Mouse (Mus musculus) intestine, embryonic 15.5 days (tissue): ENCODE results near the gene Sgk1. TPM values are rescaled to one million over a fixed set of nuclear protein-coding genes. Genes with fewer than 3 reads are reported as not detected.

Experiments
- ATAC-seq: fragments of 200-750 bp; cut with Nextera tagmentation; 2 replicates; pipeline ENCODE4 v1.8.0; 2017; ENCODE audit warnings: moderate TSS enrichment, moderate library complexity
- H3K27ac ChIP-seq: fragments of 300-500 bp; sonication (generic); 2 replicates; pipeline ENCODE4 v1.5.1; 2015; ENCODE audit warnings: mild to moderate bottlenecking, inconsistent platforms
- H3K27me3 ChIP-seq: fragments of 300-500 bp; sonication (generic); replicated peaks from 2 replicates; pipeline ENCODE4 v1.6.1; 2015; ENCODE audit warnings: inconsistent platforms
- H3K36me3 ChIP-seq: fragments of 300-500 bp; sonication (generic); 2 replicates; pipeline ENCODE4 v1.6.1; 2015; ENCODE audit warnings: inconsistent platforms
- H3K4me1 ChIP-seq: fragments of 300-500 bp; sonication (generic); replicated peaks from 2 replicates; pipeline ENCODE4 v1.6.1; 2015; ENCODE audit warnings: inconsistent platforms
- H3K4me2 ChIP-seq: fragments of 300-500 bp; sonication (generic); replicated peaks from 2 replicates; pipeline ENCODE4 v1.6.1; 2015; ENCODE audit warnings: mild to moderate bottlenecking, inconsistent platforms
- H3K4me3 ChIP-seq: fragments of 300-500 bp; sonication (generic); replicated peaks from 2 replicates; pipeline ENCODE4 v1.5.1; 2015; ENCODE audit warnings: inconsistent platforms
- H3K9ac ChIP-seq: fragments of 300-500 bp; sonication (generic); 2 replicates; pipeline ENCODE4 v1.6.1; 2015; ENCODE audit warnings: inconsistent platforms
- H3K9me3 ChIP-seq: fragments of 300-500 bp; sonication (generic); 2 replicates; pipeline ENCODE4 v1.6.1; 2016; ENCODE audit warnings: inconsistent platforms
- WGBS: fragments of 180-500 bp; shearing (Covaris S2); methylation state at CpG from one replicate; pipeline ENCODE4 v1.1.7; 2015; 5-methylcytosine and 5-hydroxymethylcytosine counted together
- polyA plus RNA-seq: library from polyadenylated mRNA; unstranded; fragments of >200 nt; fragmentation: Nextera tagmentation; extraction: Ambion mirVana; gene quantifications from 2 replicates; pipeline ENCODE4 v1.2.1, GENCODE M21; 2015

The Sgk1 gene
- polyA plus RNA-seq, 1 experiment from 2014 or later, result 36.7 TPM

GRCm38 (mm10) chr10:21952520-21952919 is 70.5 kb downstream of the Sgk1 start:
- WGBS, result 92% methylated on average over 4 of the region's 4 CpGs
- no peaks in the 10 kb centered on the region for H3K4me1 ChIP-seq
- H3K4me3 ChIP-seq, result no peak overlapping the region
- H3K27me3 ChIP-seq, result no peaks in the 10 kb centered on the region
- no peak overlapping the region for H3K27ac ChIP-seq
- H3K9me3 ChIP-seq, result no peaks in the 10 kb centered on the region
- no peak for ATAC-seq
- no peak overlapping the region for H3K9ac ChIP-seq
- no peak overlapping the region for H3K4me2 ChIP-seq
- no peaks in the 10 kb centered on the region for H3K36me3 ChIP-seq

GRCm38 (mm10) chr10:21961111-21961510 is 79.1 kb downstream of the Sgk1 start:
- Histone ChIP-seq H3K4me2 (no peak overlapping the region), H3K4me1 (no peaks in the 10 kb centered on the region), H3K9ac (no peak overlapping the region), H3K4me3 (no peak overlapping the region), H3K36me3 (no peaks in the 10 kb centered on the region), H3K9me3 (no peaks in the 10 kb centered on the region), H3K27me3 (no peaks in the 10 kb centered on the region), H3K27ac (no peak overlapping the region)
- 53% methylated on average over 2 of the region's 2 CpGs for WGBS
- ATAC-seq, result peak; percentile 55; the same call in 1 of the 2 replicates

GRCm38 (mm10) chr10:21963005-21963404 is 81.0 kb downstream of the Sgk1 start:
- H3K9me3 ChIP-seq, result no peaks in the 10 kb centered on the region
- 28% methylated on average over 7 of the region's 7 CpGs for WGBS
- no peaks in the 10 kb centered on the region for H3K27me3 ChIP-seq
- ATAC-seq, result no peak
- H3K27ac ChIP-seq, result no peak overlapping the region
- H3K4me3 ChIP-seq, result no peak overlapping the region
- no peaks in the 10 kb centered on the region for H3K4me1 ChIP-seq
- H3K4me2 ChIP-seq, result no peak overlapping the region
- H3K36me3 ChIP-seq, result no peaks in the 10 kb centered on the region
- H3K9ac ChIP-seq, result no peak overlapping the region

GRCm38 (mm10) chr10:21973676-21974075 is 91.7 kb downstream of the Sgk1 start:
- Histone ChIP-seq H3K9me3 (no peaks in the 10 kb centered on the region), H3K27ac (no peak overlapping the region), H3K4me2 (no peak overlapping the region), H3K4me3 (no peak overlapping the region), H3K36me3 (no peaks in the 10 kb centered on the region), H3K4me1 (no peaks in the 10 kb centered on the region), H3K27me3 (no peaks in the 10 kb centered on the region), H3K9ac (no peak overlapping the region)
- ATAC-seq, result no peak
- WGBS, result 79% methylated on average over 11 of the region's 11 CpGs

GRCm38 (mm10) chr10:21974801-21975200 is 92.8 kb downstream of the Sgk1 start:
- no peak overlapping the region for H3K27ac ChIP-seq
- H3K4me3 ChIP-seq, result no peak overlapping the region
- no peaks in the 10 kb centered on the region for H3K27me3 ChIP-seq
- H3K4me1 ChIP-seq, result no peaks in the 10 kb centered on the region
- WGBS, result 79% methylated on average over 3 of the region's 3 CpGs
- H3K9ac ChIP-seq, result no peak overlapping the region
- no peaks in the 10 kb centered on the region for H3K9me3 ChIP-seq
- ATAC-seq, result no peak
- H3K4me2 ChIP-seq, result no peak overlapping the region
- no peaks in the 10 kb centered on the region for H3K36me3 ChIP-seq

- Histone ChIP-seq H3K27me3 (no peaks in the 10 kb centered on the region), H3K4me3 (no peak overlapping the region), H3K4me2 (no peak overlapping the region), H3K4me1 (no peaks in the 10 kb centered on the region), H3K9ac (no peak overlapping the region), H3K27ac (no peak overlapping the region), H3K9me3 (no peaks in the 10 kb centered on the region), H3K36me3 (no peaks in the 10 kb centered on the region)
- peak; percentile 45; the same call in 1 of the 2 replicates for ATAC-seq
- 57% methylated on average over 6 of the region's 6 CpGs for WGBS
Measured at GRCm38 (mm10) chr10:21975384-21975783, 93.4 kb downstream of the Sgk1 start.

GRCm38 (mm10) chr10:21976253-21976652 is 94.3 kb downstream of the Sgk1 start:
- H3K4me2 ChIP-seq, result no peak overlapping the region
- no peak overlapping the region for H3K4me3 ChIP-seq
- no peaks in the 10 kb centered on the region for H3K9me3 ChIP-seq
- H3K27ac ChIP-seq, result no peak overlapping the region
- no peak for ATAC-seq
- H3K4me1 ChIP-seq, result no peaks in the 10 kb centered on the region
- no peaks in the 10 kb centered on the region for H3K36me3 ChIP-seq
- H3K27me3 ChIP-seq, result no peaks in the 10 kb centered on the region
- H3K9ac ChIP-seq, result no peak overlapping the region
- WGBS, result 82% methylated on average over 5 of the region's 5 CpGs

GRCm38 (mm10) chr10:21978421-21978820 is 96.4 kb downstream of the Sgk1 start:
- Histone ChIP-seq H3K4me3 (no peak overlapping the region), H3K4me2 (no peak overlapping the region), H3K9ac (no peak overlapping the region), H3K36me3 (no peaks in the 10 kb centered on the region), H3K4me1 (no peaks in the 10 kb centered on the region), H3K27ac (no peak overlapping the region), H3K9me3 (no peaks in the 10 kb centered on the region), H3K27me3 (no peaks in the 10 kb centered on the region)
- 86% methylated on average over 9 of the region's 9 CpGs for WGBS
- no peak for ATAC-seq

- Histone ChIP-seq H3K9ac (no peak overlapping the region), H3K4me3 (no peak overlapping the region), H3K36me3 (no peaks in the 10 kb centered on the region), H3K4me1 (no peaks in the 10 kb centered on the region), H3K27me3 (no peaks in the 10 kb centered on the region), H3K4me2 (no peak overlapping the region), H3K9me3 (no peaks in the 10 kb centered on the region), H3K27ac (no peak overlapping the region)
- ATAC-seq, result no peak
- 94% methylated on average over 5 of the region's 5 CpGs for WGBS
Measured at GRCm38 (mm10) chr10:21979286-21979965, 97.4 kb downstream of the Sgk1 start.

- Histone ChIP-seq H3K9ac (no peak overlapping the region), H3K27ac (no peak overlapping the region), H3K36me3 (no peaks in the 10 kb centered on the region), H3K27me3 (no peaks in the 10 kb centered on the region), H3K4me1 (no peaks in the 10 kb centered on the region), H3K4me3 (no peak overlapping the region), H3K4me2 (no peak overlapping the region), H3K9me3 (no peaks in the 10 kb centered on the region)
- no peak for ATAC-seq
- 87% methylated on average over 6 of the region's 6 CpGs for WGBS
Measured at GRCm38 (mm10) chr10:21980780-21981435, 98.9 kb downstream of the Sgk1 start.

GRCm38 (mm10) chr10:21982303-21982702 is 100.3 kb downstream of the Sgk1 start:
- no peaks in the 10 kb centered on the region for H3K4me1 ChIP-seq
- no peak overlapping the region for H3K4me3 ChIP-seq
- no peak overlapping the region for H3K4me2 ChIP-seq
- 88% methylated on average over 2 of the region's 2 CpGs for WGBS
- no peak overlapping the region for H3K27ac ChIP-seq
- ATAC-seq, result no peak
- no peaks in the 10 kb centered on the region for H3K9me3 ChIP-seq
- H3K36me3 ChIP-seq, result no peaks in the 10 kb centered on the region
- H3K9ac ChIP-seq, result no peak overlapping the region
- H3K27me3 ChIP-seq, result no peaks in the 10 kb centered on the region

- 70% methylated on average over 5 of the region's 5 CpGs for WGBS
- Histone ChIP-seq H3K9ac (no peak overlapping the region), H3K27me3 (0 out of 2 replicates have a peak, but pooled peaks cover 4% of the 10 kb centered on the region), H3K4me3 (no peak overlapping the region), H3K4me1 (peaks cover 8% of the 10 kb centered on the region), H3K27ac (no peak overlapping the region), H3K36me3 (no peaks in the 10 kb centered on the region), H3K9me3 (no peaks in the 10 kb centered on the region), H3K4me2 (no peak overlapping the region)
- no peak for ATAC-seq
Measured at GRCm38 (mm10) chr10:21988489-21988888, 106.5 kb downstream of the Sgk1 start.

- Histone ChIP-seq H3K9me3 (no peaks in the 10 kb centered on the region), H3K4me3 (peak overlapping the region; percentile 19; the same call in 1 of the 2 replicates), H3K27ac (no peak overlapping the region), H3K4me1 (peaks cover 8% of the 10 kb centered on the region), H3K36me3 (no peaks in the 10 kb centered on the region), H3K9ac (no peak overlapping the region), H3K4me2 (peak overlapping the region; percentile 88), H3K27me3 (0 out of 2 replicates have a peak, but pooled peaks cover 4% of the 10 kb centered on the region)
- 18% methylated on average over 17 of the region's 17 CpGs for WGBS
- no peak for ATAC-seq
Measured at GRCm38 (mm10) chr10:21991351-21991840, 109.4 kb downstream of the Sgk1 start.
